Mouse (Mus musculus) cortical plate, adult 2 months (tissue): ENCODE measurements at regions not wholly inside any gene's neighbourhood (a gene's known extent, or its start where the extent isn't known, plus 50 kb on each side); places are given as distances from the start of the nearest gene placed in this dataset.

Experiments used
- CTCF ChIP-seq: fragments of 200-500 bp; IDR thresholded peaks from 2 replicates; pipeline ENCODE4 v1.5.1; 2011; ENCODE audit warnings: mild to moderate bottlenecking, control low read depth, low read length; ENCODE audit not compliant: insufficient read depth; ENCODE audit errors: extremely low read depth
- POLR2A ChIP-seq: fragments of 200-500 bp; IDR thresholded peaks from 2 replicates; pipeline ENCODE4 v1.6.1; 2011; ENCODE audit warnings: mild to moderate bottlenecking, low read length, control low read depth; ENCODE audit not compliant: insufficient read depth; ENCODE audit errors: extremely low read depth

- TF ChIP-seq CTCF, result no peak
- TF ChIP-seq POLR2A, result no peak
These were observed 240.1 kb upstream of the Eif4g2 start for GRCm38 (mm10) chr7:111322901-111323300.
